Mouse (Mus musculus): Measurements from ENCODE around the gene Ttc36. TPM values are rescaled to one million over a fixed set of nuclear protein-coding genes. Genes with fewer than 3 reads are reported as not detected.

The Ttc36 gene
- polyA plus RNA-seq (2015; fragmentation: Nextera tagmentation; extraction: Ambion mirVana) = 0.31 TPM in 1 of 2 replicates, not detected in the other

DNA sequence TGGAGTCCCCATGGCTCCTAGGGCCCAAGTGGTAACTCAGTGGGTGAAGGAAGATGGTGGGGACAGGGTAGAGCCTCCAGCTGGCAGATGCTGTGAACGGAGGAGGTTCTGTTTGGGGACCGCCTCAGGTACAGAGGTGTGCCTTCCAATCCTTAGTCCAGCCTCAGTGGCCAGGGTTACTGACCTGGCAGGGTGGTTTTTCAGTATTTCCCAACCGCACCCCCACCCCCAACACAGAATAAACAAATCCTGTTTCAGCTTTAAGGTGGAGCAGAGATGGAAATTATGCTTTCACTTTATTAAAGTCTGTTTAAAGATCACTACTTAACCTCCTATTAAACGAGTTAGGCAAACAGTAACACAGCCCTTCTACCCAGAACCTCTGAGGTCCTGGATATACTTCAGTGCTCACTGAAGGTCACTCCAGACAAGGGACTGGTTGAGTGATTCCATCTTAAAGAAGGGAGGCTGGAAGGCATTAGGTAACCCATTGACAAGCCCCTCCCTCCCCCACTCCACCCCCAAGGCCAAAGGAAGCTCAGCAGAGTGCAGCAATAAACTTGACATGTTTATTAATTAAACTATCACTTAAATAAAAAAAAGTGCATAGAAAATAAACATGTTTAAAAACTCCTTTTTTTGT is at the start of gene Ttc36:
Gene Ttc36, minus strand, starts transcription at position 265 of the 643 bp plus-strand sequence.
- Histone ChIP-seq H3K9ac (no peak within 1 kb of the TSS), H3K4me3 (replicated peaks) (no peak within 1 kb of the TSS), H3K4me1 (peaks cover 21% of the 10 kb centered on the region), H3K27me3 (peaks cover 14% of the 10 kb centered on the region), H3K36me3 (peaks cover 32% of the 10 kb centered on the region), H3K4me2 (replicated peaks) (no peak within 1 kb of the TSS), H3K9me3 (replicated peaks) (no peaks in the 10 kb centered on the region), H3K27ac (replicated peaks) (no peak within 1 kb of the TSS)
- WGBS = 68% methylated on average over 4 of the region's 4 CpGs
- ATAC-seq (ENCODE audit: insufficient number of reproducible peaks, low FRiP score, low TSS enrichment, low read depth) = no peak

DNA sequence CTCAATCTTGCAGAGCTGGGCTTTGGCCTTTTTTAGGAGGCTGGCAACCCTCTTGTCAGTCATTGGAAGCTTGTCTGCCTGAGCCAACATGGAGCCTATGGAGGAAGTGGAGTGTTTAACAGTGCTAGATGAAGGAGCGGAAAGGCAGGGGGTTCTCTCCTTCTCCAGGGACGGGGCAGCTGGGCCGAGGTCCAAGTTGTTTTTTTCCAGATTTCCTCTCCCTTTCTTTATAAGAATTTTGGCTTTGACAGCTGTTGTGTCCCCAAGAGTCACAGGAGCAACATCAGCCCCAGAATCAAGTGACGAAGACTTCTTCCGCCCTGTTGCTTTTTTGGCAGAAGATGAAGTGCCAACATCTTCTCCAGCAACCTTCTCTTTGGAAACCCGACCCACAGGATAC is 44.6 kb upstream of the Ttc36 start:
- Histone ChIP-seq H3K9ac (no peak overlapping the region), H3K27me3 (no peaks in the 10 kb centered on the region), H3K27ac (replicated peaks) (no peak overlapping the region), H3K4me1 (no peaks in the 10 kb centered on the region), H3K4me2 (replicated peaks) (no peak overlapping the region), H3K36me3 (peaks cover 82% of the 10 kb centered on the region), H3K9me3 (replicated peaks) (no peaks in the 10 kb centered on the region), H3K4me3 (replicated peaks) (no peak overlapping the region)
- no peak for ATAC-seq (ENCODE audit: insufficient number of reproducible peaks, low FRiP score, low TSS enrichment, low read depth)
- 74% methylated on average over 6 of the region's 6 CpGs for WGBS

DNA sequence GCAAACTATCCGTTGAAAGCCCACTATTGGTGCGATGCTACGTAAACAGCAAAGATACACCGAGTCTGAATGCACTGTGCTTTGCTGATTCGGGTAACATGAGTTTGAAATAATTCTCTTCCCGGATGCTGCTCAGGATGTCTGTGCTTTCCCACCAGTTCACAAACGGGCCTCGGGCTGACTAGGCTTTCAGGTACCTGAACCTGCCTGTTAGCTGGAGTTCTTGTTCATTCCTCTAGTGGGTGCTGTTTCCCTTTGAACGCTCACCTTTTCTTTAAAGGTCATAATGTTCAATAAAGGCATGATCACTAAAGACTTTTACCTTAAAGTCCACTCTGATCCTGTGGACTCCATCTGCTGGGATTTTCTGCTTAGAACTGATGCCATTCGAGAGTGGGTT is 38.4 kb upstream of the Ttc36 start:
- 85% methylated on average over 10 of the region's 10 CpGs for WGBS
- no peak overlapping the region for H3K9ac ChIP-seq

DNA sequence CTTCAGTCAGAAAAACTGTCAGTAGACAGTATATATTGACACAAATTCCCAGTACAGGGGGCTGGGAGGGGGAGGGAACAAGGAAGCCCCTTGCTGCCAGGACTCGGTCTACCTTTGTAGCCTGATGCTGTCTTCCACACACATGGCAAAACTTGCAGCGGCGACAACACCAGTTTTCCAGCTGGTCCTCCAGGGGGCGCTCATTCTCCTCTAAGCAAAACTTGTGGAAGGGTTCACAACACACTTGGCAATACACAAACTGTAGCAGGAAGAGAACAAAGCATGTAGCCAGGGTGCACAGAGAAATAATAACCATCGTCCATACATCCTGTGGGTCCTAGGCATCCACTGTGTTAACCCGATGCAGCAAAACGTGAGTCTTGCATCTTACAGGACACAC is 33.6 kb upstream of the Ttc36 start:
- Histone ChIP-seq H3K9me3 (replicated peaks) (no peaks in the 10 kb centered on the region), H3K4me3 (replicated peaks) (no peak overlapping the region), H3K27ac (replicated peaks) (no peak overlapping the region), H3K4me2 (replicated peaks) (no peak overlapping the region), H3K4me1 (no peaks in the 10 kb centered on the region), H3K36me3 (peaks cover 85% of the 10 kb centered on the region), H3K27me3 (no peaks in the 10 kb centered on the region), H3K9ac (no peak overlapping the region)
- 41% methylated on average over 7 of the region's 7 CpGs for WGBS
- no peak for ATAC-seq (ENCODE audit: insufficient number of reproducible peaks, low FRiP score, low TSS enrichment, low read depth)

More for the DNA sequence above, 38.4 kb upstream of the Ttc36 start:
- Histone ChIP-seq H3K4me2 (replicated peaks) (no peak overlapping the region), H3K27me3 (no peaks in the 10 kb centered on the region), H3K4me1 (no peaks in the 10 kb centered on the region), H3K36me3 (peaks cover 84% of the 10 kb centered on the region), H3K9me3 (replicated peaks) (no peaks in the 10 kb centered on the region), H3K27ac (replicated peaks) (no peak overlapping the region), H3K4me3 (replicated peaks) (no peak overlapping the region)
- no peak for ATAC-seq (ENCODE audit: insufficient number of reproducible peaks, low FRiP score, low TSS enrichment, low read depth)

DNA sequence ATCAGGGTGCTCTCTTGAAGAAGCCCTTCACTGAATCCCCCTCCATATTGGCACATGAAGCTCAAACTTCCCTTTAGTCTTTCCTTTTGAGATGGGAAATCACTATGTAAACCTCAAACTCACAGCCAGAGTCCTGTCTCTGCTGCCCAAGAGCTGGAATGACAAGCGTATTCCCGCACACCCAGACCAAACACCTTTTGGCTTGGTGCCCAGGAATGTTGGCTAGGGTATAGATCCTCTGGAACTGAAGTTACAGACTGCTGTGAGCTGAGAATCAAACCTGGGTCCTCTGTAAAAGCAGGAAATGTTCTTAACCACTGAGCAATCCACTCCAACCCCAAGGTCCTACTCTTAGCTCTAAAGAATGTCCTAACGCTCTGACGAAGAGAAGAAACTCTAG is 29.5 kb upstream of the Ttc36 start:
- 70% methylated on average over 4 of the region's 4 CpGs for WGBS
- H3K9ac ChIP-seq = no peak overlapping the region
- H3K4me3 ChIP-seq (replicated peaks) = no peak overlapping the region
- no peak overlapping the region for H3K4me2 ChIP-seq (replicated peaks)
- no peak for ATAC-seq (ENCODE audit: insufficient number of reproducible peaks, low FRiP score, low TSS enrichment, low read depth)
- H3K27me3 ChIP-seq = no peaks in the 10 kb centered on the region
- H3K4me1 ChIP-seq = no peaks in the 10 kb centered on the region
- no peak overlapping the region for H3K27ac ChIP-seq (replicated peaks)
- peaks cover 87% of the 10 kb centered on the region for H3K36me3 ChIP-seq
- H3K9me3 ChIP-seq (replicated peaks) = no peaks in the 10 kb centered on the region

DNA sequence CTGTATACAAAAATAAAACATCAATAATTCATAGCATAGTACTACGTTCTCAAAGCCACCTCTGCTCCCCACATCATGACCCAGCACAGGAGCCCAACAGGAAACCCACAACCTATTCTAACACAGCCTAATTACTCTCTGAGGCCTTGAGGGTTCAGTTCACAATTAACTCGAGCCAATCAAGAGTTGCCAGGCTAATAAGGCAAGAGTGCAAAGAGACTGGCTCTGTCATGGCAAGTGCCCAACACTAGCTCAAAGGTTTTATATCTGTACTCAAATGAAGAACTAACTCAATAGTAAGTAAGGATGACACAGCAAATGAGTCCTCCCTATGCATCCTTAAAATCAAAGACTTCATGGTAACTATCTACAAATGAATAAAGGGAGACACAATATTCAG is 27.6 kb upstream of the Ttc36 start:
- no peak for ATAC-seq (ENCODE audit: insufficient number of reproducible peaks, low FRiP score, low TSS enrichment, low read depth)
- WGBS = 84% methylated on average over 2 of the region's 2 CpGs
- H3K36me3 ChIP-seq = peaks cover 94% of the 10 kb centered on the region

DNA sequence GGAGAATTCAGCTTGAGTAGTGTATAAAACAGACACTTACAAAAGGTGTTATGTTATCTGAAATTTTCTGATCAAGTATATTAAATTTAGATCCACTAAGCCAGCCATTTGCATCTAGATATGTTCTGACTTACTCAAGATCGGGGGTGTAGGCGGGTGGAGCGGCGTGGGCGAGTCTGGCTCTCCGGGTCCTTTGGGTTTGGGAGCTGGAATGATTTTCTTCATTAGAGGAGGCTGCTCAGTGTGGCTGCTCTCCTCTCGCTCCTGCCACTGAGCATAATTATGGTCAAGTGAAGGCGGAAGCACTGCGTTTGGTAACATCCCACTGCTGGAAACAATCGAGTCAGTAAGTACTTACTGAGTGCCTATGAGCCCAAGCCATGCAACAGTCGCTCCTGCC is 26.1 kb upstream of the Ttc36 start:
- WGBS = 91% methylated on average over 11 of the region's 11 CpGs
- Histone ChIP-seq H3K9ac (no peak overlapping the region), H3K4me1 (no peaks in the 10 kb centered on the region), H3K4me3 (replicated peaks) (no peak overlapping the region), H3K27me3 (no peaks in the 10 kb centered on the region), H3K9me3 (replicated peaks) (no peaks in the 10 kb centered on the region), H3K36me3 (peaks cover 94% of the 10 kb centered on the region), H3K4me2 (replicated peaks) (no peak overlapping the region), H3K27ac (replicated peaks) (no peak overlapping the region)
- ATAC-seq (ENCODE audit: insufficient number of reproducible peaks, low FRiP score, low TSS enrichment, low read depth) = no peak

More for the DNA sequence above, 27.6 kb upstream of the Ttc36 start:
- Histone ChIP-seq H3K9ac (no peak overlapping the region), H3K4me1 (no peaks in the 10 kb centered on the region), H3K9me3 (replicated peaks) (no peaks in the 10 kb centered on the region), H3K27me3 (no peaks in the 10 kb centered on the region), H3K4me2 (replicated peaks) (no peak overlapping the region), H3K4me3 (replicated peaks) (no peak overlapping the region), H3K27ac (replicated peaks) (no peak overlapping the region)

DNA sequence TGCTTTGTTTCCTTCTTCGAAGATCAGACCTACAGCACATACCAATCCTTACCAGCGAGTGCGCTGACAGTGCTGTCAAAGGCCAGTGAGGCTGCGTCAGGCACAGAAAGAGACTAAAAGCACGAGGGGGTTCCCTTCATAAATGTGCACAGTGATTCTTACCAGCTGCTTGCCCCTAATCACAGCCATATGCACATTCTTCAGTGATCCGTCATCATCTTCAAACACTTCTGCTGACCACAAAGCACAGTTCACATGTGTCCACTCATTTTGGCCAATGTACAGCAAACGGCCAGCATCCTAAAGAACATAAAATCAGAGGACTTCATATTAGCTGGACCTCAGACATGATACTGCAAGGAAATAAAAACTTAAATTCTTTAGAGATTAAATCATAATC is 23.8 kb upstream of the Ttc36 start:
- no peak overlapping the region for H3K4me3 ChIP-seq (replicated peaks)
- no peaks in the 10 kb centered on the region for H3K9me3 ChIP-seq (replicated peaks)
- no peak for ATAC-seq (ENCODE audit: insufficient number of reproducible peaks, low FRiP score, low TSS enrichment, low read depth)
- H3K27ac ChIP-seq (replicated peaks) = no peak overlapping the region
- no peaks in the 10 kb centered on the region for H3K4me1 ChIP-seq
- H3K36me3 ChIP-seq = peaks cover 95% of the 10 kb centered on the region
- H3K4me2 ChIP-seq (replicated peaks) = no peak overlapping the region
- H3K9ac ChIP-seq = no peak overlapping the region
- WGBS = 47% methylated on average over 7 of the region's 7 CpGs
- no peaks in the 10 kb centered on the region for H3K27me3 ChIP-seq

DNA sequence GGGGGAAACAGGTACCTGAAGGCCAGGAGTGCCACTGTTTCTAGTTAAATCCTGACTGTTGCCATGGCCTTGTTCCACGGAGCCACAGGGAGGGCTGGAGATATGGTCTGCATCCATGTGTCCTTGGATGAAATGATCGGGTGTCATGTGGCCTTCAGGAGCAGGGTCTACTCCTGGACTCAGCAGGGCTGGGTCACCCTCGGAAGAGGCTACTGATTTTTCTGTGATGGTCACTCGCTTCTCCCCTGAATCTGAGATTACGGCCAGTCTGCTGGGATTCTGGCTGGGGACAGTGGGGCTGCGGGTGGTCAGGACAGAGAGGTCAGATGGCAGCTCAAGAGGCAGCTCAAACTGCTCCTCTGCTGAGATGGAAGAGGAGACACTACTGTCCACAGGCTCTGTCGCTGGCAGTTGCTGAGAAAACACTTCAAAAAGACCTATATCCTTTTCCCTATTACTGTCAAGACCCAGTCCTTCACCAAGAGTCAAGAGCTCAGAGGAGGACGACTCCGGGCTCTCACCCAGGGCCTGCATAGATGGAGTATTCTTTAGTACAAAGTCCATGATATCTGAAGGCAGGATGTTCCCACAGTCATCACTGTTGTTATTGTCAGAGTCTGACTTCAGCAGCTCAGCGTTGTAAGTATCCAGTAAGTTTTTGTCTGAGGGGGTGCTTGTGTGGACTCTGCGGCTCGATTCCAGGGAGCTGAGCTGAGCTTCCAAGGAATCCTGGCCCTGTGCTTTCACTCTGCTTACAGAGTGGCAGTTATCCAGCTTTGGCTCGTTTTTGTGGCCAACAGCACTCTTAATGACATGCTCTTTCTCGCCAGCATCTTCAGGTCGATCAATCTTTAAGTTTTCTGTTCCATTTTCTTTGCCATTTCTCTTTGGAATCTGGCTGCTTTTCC is 17.3 kb upstream of the Ttc36 start:
- Histone ChIP-seq H3K9ac (no peak overlapping the region), H3K9me3 (replicated peaks) (no peaks in the 10 kb centered on the region), H3K27me3 (no peaks in the 10 kb centered on the region), H3K4me2 (replicated peaks) (no peak overlapping the region), H3K36me3 (peaks cover 100% of the 10 kb centered on the region), H3K4me3 (replicated peaks) (no peak overlapping the region), H3K4me1 (no peaks in the 10 kb centered on the region), H3K27ac (replicated peaks) (no peak overlapping the region)
- ATAC-seq (ENCODE audit: insufficient number of reproducible peaks, low FRiP score, low TSS enrichment, low read depth) = no peak
- 88% methylated on average over 15 of the region's 15 CpGs for WGBS

DNA sequence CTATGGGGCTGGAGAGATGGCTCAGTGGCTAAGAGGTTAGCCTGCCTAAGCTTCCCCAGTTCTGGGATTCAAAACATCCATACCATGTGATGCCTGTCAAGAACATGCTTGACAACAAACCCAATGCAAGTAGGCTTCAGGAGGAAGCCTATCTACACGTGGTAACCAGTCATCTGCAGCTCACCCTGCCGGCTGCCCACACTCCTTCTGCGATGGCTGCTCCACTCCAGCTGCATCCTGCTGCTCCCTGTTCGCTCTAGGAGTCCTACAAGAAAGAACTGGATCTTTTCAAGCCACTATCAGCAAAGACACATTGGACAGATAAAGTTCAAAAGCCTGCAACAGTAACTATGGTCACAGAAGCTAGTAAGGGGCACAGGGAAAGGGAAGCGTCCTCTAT is 14.7 kb upstream of the Ttc36 start:
- Histone ChIP-seq H3K36me3 (peaks cover 100% of the 10 kb centered on the region), H3K27me3 (no peaks in the 10 kb centered on the region), H3K4me1 (no peaks in the 10 kb centered on the region), H3K9ac (no peak overlapping the region), H3K4me2 (replicated peaks) (no peak overlapping the region), H3K4me3 (replicated peaks) (no peak overlapping the region), H3K9me3 (replicated peaks) (no peaks in the 10 kb centered on the region), H3K27ac (replicated peaks) (no peak overlapping the region)
- WGBS = 83% methylated on average over 5 of the region's 5 CpGs
- no peak for ATAC-seq (ENCODE audit: insufficient number of reproducible peaks, low FRiP score, low TSS enrichment, low read depth)

DNA sequence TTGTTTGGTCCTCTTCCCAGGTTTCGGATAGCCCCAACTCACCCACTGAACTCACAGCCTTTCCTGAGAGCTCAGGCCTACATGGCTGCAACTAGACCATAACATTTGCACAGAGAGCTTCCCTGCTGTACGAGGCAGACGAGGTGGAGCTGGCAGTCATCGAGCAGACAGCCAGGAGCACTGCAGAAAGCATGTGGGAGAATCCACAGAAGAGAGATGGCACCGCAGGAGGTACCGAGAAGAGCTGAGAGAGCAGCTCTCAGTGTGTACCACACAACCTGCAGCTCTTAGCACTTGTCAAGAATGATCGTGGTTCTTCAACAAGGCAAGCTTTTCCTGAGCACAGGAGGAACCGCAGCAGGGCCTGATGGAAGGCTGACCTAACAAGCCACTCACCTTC is 11.3 kb upstream of the Ttc36 start:
- ATAC-seq (ENCODE audit: insufficient number of reproducible peaks, low FRiP score, low TSS enrichment, low read depth) = no peak
- Histone ChIP-seq H3K4me3 (replicated peaks) (no peak overlapping the region), H3K27ac (replicated peaks) (no peak overlapping the region), H3K36me3 (peaks cover 98% of the 10 kb centered on the region), H3K4me2 (replicated peaks) (no peak overlapping the region), H3K4me1 (no peaks in the 10 kb centered on the region), H3K9ac (no peak overlapping the region), H3K27me3 (no peaks in the 10 kb centered on the region), H3K9me3 (replicated peaks) (no peaks in the 10 kb centered on the region)
- WGBS = 92% methylated on average over 8 of the region's 8 CpGs

All from embryonic facial prominence, embryonic 15.5 days (tissue).